Mouse (Mus musculus) limb, embryonic 15.5 days (tissue): Measurements from ENCODE around the gene Comt. TPM values are rescaled to one million over a fixed set of nuclear protein-coding genes. Genes with fewer than 3 reads are reported as not detected.

Source experiments
- ATAC-seq: fragments of 200-750 bp; cut with Nextera tagmentation; 2 replicates; pipeline ENCODE4 v1.8.0; 2017; ENCODE audit warnings: low read depth, moderate TSS enrichment; ENCODE audit not compliant: insufficient number of reproducible peaks, low FRiP score, low TSS enrichment
- H3K27ac ChIP-seq: fragments of 300-500 bp; sonication (generic); 2 replicates; pipeline ENCODE4 v1.5.1; 2015; ENCODE audit warnings: moderate library complexity, mild to moderate bottlenecking, inconsistent platforms
- H3K27me3 ChIP-seq: fragments of 300-500 bp; sonication (generic); 2 replicates; pipeline ENCODE4 v1.6.1; 2015; ENCODE audit warnings: inconsistent platforms
- H3K36me3 ChIP-seq: fragments of 300-500 bp; sonication (generic); 2 replicates; pipeline ENCODE4 v1.6.1; 2015; ENCODE audit warnings: inconsistent platforms
- H3K4me1 ChIP-seq: fragments of 300-500 bp; sonication (generic); 2 replicates; pipeline ENCODE4 v1.6.1; 2015; ENCODE audit warnings: inconsistent platforms
- H3K4me2 ChIP-seq: fragments of 300-500 bp; sonication (generic); 2 replicates; pipeline ENCODE4 v1.6.1; 2015; ENCODE audit warnings: mild to moderate bottlenecking, inconsistent platforms
- H3K4me3 ChIP-seq: fragments of 300-500 bp; sonication (generic); 2 replicates; pipeline ENCODE4 v1.5.1; 2015; ENCODE audit warnings: mild to moderate bottlenecking, inconsistent platforms
- H3K9ac ChIP-seq: fragments of 300-500 bp; sonication (generic); 2 replicates; pipeline ENCODE4 v1.6.1; 2015; ENCODE audit warnings: inconsistent platforms
- H3K9me3 ChIP-seq: fragments of 300-500 bp; sonication (generic); 2 replicates; pipeline ENCODE4 v1.6.1; 2016; ENCODE audit warnings: inconsistent platforms
- WGBS: fragments of 180-500 bp; shearing (Covaris S2); methylation state at CpG from one replicate; pipeline ENCODE4 v1.1.7; 2015; 5-methylcytosine and 5-hydroxymethylcytosine counted together
- polyA plus RNA-seq: library from polyadenylated mRNA; unstranded; fragments of >200 nt; fragmentation: Nextera tagmentation; extraction: Ambion mirVana; gene quantifications from 2 replicates; pipeline ENCODE4 v1.2.1, GENCODE M21; 2015

The Comt gene
- polyA plus RNA-seq, 1 experiment from 2014 or later, result 119 TPM

DNA sequence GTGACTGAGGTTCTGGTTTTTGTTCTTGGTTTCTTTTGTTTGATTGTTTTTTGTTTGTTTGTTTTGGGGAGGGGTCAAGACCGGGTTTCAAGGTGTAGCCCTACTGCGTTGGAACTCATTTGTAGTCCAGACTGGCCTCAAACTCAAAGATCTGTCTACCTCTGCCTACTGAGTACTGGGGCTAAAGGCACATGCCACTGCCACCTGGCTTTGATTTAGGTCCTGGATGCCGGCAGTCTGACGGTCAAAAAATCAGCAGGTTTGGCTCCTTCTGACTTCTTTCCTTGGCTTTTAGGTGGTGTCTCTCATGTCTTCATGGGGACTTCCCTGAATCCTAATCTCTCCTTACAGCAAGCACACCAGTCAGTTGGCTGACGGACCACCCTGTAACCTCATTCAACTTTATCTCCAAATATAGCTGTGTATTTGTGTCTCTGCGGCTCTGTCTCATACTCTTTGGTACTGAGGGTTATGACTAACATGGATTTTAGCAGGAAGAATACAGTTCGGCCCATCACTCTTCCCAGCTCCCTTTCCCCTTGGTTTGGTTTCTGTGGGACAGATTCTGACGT is 4.1 kb upstream of the Comt start:
- no peaks in the 10 kb centered on the region for H3K36me3 ChIP-seq
- H3K9ac ChIP-seq, result no peak overlapping the region
- no peak overlapping the region for H3K4me2 ChIP-seq
- peaks cover 10% of the 10 kb centered on the region for H3K4me1 ChIP-seq
- no peak for ATAC-seq
- WGBS, result 63% methylated on average over 8 of the region's 8 CpGs
- no peak overlapping the region for H3K27ac ChIP-seq
- H3K4me3 ChIP-seq, result no peak overlapping the region
- H3K9me3 ChIP-seq, result no peaks in the 10 kb centered on the region
- no peaks in the 10 kb centered on the region for H3K27me3 ChIP-seq

GRCm38 (mm10) chr16:18429641-18430040 is 3.0 kb upstream of the Comt start:
- WGBS, result 87% methylated on average over 8 of the region's 8 CpGs
- Histone ChIP-seq H3K27ac (no peak overlapping the region), H3K9ac (no peak overlapping the region), H3K36me3 (no peaks in the 10 kb centered on the region), H3K4me2 (no peak overlapping the region), H3K4me3 (no peak overlapping the region), H3K4me1 (peaks cover 20% of the 10 kb centered on the region), H3K27me3 (no peaks in the 10 kb centered on the region), H3K9me3 (no peaks in the 10 kb centered on the region)
- no peak for ATAC-seq

GRCm38 (mm10) chr16:18428516-18429042 is 1.9 kb upstream of the Comt start:
- 84% methylated on average over 7 of the region's 7 CpGs for WGBS
- H3K9me3 ChIP-seq, result no peaks in the 10 kb centered on the region
- H3K4me3 ChIP-seq, result no peak overlapping the region
- H3K36me3 ChIP-seq, result no peaks in the 10 kb centered on the region
- no peak overlapping the region for H3K4me2 ChIP-seq
- peaks cover 31% of the 10 kb centered on the region for H3K4me1 ChIP-seq
- no peak for ATAC-seq
- H3K27ac ChIP-seq, result no peak overlapping the region
- H3K9ac ChIP-seq, result no peak overlapping the region
- H3K27me3 ChIP-seq, result no peaks in the 10 kb centered on the region

DNA sequence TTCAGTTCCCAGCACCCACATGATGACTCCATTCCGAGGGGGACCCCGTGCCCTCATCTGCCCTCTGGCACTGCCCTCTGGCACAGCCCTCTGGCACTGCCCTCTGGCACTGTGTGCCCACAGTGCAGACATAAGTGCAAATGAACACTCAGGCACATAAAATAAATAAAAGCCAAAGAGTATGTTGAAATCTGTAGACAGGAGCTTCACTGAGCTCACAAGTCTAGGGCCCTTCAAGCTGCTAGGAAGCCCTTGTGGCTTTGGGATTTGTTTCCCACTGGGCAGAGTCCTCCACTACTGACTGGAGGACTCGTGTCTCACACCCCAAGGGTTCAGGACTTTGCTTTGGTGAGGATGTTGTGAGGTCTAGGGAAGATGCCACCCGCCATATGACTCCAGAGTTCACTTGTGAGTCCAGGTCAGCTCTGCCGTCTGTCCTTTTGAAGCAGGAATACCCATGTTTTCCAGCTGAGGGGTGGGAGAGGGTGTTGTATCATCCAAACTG is 1.4 kb upstream of the Comt start:
- Histone ChIP-seq H3K4me2 (no peak overlapping the region), H3K4me3 (no peak overlapping the region), H3K27me3 (no peaks in the 10 kb centered on the region), H3K9ac (no peak overlapping the region), H3K4me1 (peaks cover 34% of the 10 kb centered on the region), H3K36me3 (peaks cover 5% of the 10 kb centered on the region; the same call in 1 of the 2 replicates), H3K9me3 (no peaks in the 10 kb centered on the region), H3K27ac (no peak overlapping the region)
- WGBS, result 83% methylated on average over 5 of the region's 5 CpGs
- ATAC-seq, result no peak

- H3K9ac ChIP-seq, result peak within 1 kb of the TSS; percentile 79
- peak; percentile 80 for ATAC-seq
- peak within 1 kb of the TSS; percentile 55 for H3K4me2 ChIP-seq
- WGBS, result under 1% methylated on average over 52 of the region's 52 CpGs
- H3K27me3 ChIP-seq, result no peaks in the 10 kb centered on the region
- peaks cover 7% of the 10 kb centered on the region; the same call in 1 of the 2 replicates for H3K36me3 ChIP-seq
- peak within 1 kb of the TSS; percentile 87 for H3K27ac ChIP-seq
- peak within 1 kb of the TSS; percentile 79 for H3K4me3 ChIP-seq
- H3K4me1 ChIP-seq, result peaks cover 34% of the 10 kb centered on the region
- no peaks in the 10 kb centered on the region for H3K9me3 ChIP-seq
These were observed 349 bp downstream of the Comt start, which contains the start of gene Txnrd2 for GRCm38 (mm10) chr16:18426215-18426791. Gene Txnrd2 (plus strand): TSS chr16:18426384.

DNA sequence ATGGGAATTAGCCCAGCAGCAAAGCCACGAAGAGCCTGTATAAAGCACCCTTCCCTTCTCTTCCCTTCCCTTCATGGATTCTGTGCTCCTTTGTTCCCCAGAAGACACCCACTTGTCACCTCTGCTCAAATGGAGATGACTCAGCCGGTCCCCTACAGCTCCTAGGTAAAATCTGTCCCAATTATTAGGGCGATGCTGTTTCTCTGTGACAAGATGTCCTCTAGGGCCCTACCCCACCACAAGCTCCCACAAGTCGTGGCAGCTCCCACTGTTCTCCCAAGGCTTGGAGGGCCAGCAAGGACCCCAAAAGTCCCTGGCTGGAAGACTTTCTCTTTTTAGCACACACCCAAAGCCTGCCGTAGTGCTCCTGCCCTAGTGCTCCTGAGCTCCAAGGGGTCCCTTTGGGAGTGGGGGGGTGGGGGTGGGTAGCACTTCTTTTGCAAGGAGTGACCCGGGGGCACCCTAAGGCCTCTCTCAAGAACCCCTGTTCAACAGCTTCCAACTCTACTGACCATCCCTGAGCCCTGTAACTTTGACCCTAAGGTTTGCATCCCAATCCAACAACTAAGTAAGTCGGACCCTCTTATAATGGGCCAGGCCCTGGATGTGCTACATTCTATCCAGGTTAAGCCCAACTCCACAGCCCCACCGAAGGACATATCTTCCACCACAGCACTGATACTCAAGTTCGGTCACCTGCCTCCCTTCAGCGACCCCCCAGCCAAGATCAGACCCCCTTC is 1.0 kb downstream of the Comt start:
- Histone ChIP-seq H3K27ac (peak overlapping the region; percentile 87), H3K9ac (peak overlapping the region; percentile 79), H3K4me3 (peak overlapping the region; percentile 79), H3K27me3 (no peaks in the 10 kb centered on the region), H3K4me1 (peaks cover 34% of the 10 kb centered on the region), H3K9me3 (no peaks in the 10 kb centered on the region), H3K36me3 (peaks cover 12% of the 10 kb centered on the region; the same call in 1 of the 2 replicates), H3K4me2 (peak overlapping the region; percentile 55)
- 10% methylated on average over 10 of the region's 10 CpGs for whole genome bisulfite sequencing
- ATAC-seq, result peak; percentile 12; the same call in 1 of the 2 replicates

- H3K27ac ChIP-seq, result peak overlapping the region; percentile 43
- ATAC-seq, result no peak
- peak overlapping the region; percentile 79; the same call in 1 of the 2 replicates for H3K4me3 ChIP-seq
- no peaks in the 10 kb centered on the region for H3K27me3 ChIP-seq
- H3K9ac ChIP-seq, result no peak overlapping the region
- no peaks in the 10 kb centered on the region for H3K9me3 ChIP-seq
- peaks cover 13% of the 10 kb centered on the region; the same call in 1 of the 2 replicates for H3K36me3 ChIP-seq
- H3K4me2 ChIP-seq, result peak overlapping the region; percentile 55
- H3K4me1 ChIP-seq, result peaks cover 34% of the 10 kb centered on the region
- WGBS, result 37% methylated on average over 11 of the region's 11 CpGs
These were observed 2.1 kb downstream of the Comt start for GRCm38 (mm10) chr16:18424364-18425045.

DNA sequence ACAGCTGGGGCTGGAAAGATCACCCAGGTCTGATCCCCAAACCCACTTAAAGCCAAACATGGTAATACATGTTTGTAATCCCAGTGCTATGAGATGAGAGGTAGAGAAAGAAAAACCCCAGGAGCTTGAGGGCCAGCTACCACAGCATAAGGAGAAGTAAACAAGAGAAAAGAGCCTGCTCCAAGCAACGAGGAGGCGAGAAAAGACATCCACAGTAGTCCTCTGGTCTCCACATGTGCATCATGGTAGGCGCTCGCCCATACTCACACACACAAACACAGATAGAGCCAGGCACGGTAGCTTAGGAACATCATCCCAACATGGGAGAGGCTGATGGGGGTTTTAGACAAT is 2.8 kb downstream of the Comt start:
- Histone ChIP-seq H3K27me3 (no peaks in the 10 kb centered on the region), H3K36me3 (peaks cover 13% of the 10 kb centered on the region; the same call in 1 of the 2 replicates), H3K4me2 (no peak overlapping the region), H3K27ac (peak overlapping the region; percentile 4; the same call in 1 of the 2 replicates), H3K9me3 (no peaks in the 10 kb centered on the region), H3K4me3 (no peak overlapping the region), H3K9ac (no peak overlapping the region), H3K4me1 (peaks cover 34% of the 10 kb centered on the region)
- 84% methylated on average over 5 of the region's 5 CpGs for WGBS
- no peak for ATAC-seq

DNA sequence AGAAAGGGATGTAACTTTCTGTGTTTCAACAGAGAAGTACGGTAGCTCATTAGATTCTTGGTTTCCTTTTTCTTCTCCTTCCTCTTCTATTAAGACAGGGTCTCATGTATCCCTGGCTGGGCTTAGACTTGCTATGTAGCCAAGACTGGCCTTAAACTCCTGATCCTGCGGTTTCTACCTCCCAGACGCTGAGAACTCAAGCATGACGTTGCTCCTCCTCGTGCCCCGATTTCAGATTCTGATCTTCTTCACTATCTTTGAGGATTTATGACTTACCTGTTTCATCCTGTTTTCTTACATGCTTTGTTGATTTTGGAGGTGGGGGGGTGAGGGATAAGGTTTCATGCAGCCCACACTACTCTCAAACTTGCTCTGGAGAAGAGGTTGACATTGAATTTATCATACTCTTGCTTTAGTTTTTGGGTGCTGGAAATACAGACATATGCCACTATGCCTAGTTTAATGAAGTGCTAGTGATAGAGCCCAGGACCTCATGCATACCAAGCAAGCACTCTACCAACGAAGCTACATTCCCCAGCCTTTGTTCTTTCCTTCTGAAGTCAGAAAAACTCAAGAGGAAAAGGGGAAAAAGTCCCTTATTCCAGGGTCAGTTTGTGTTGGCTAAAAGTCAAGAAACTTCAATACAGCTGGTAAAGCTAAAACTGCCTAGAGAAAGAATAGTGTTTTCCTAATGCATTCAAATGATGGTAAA is 3.3 kb downstream of the Comt start:
- Histone ChIP-seq H3K27ac (peak overlapping the region; percentile 4; the same call in 1 of the 2 replicates), H3K9ac (no peak overlapping the region), H3K27me3 (no peaks in the 10 kb centered on the region), H3K9me3 (no peaks in the 10 kb centered on the region), H3K36me3 (peaks cover 14% of the 10 kb centered on the region; the same call in 1 of the 2 replicates), H3K4me1 (peaks cover 34% of the 10 kb centered on the region), H3K4me3 (no peak overlapping the region), H3K4me2 (no peak overlapping the region)
- WGBS, result 60% methylated on average over 7 of the region's 7 CpGs
- ATAC-seq, result no peak

- Histone ChIP-seq H3K4me3 (no peak overlapping the region), H3K27ac (no peak overlapping the region), H3K9me3 (no peaks in the 10 kb centered on the region), H3K9ac (no peak overlapping the region), H3K36me3 (peaks cover 23% of the 10 kb centered on the region; the same call in 1 of the 2 replicates), H3K4me2 (no peak overlapping the region), H3K27me3 (no peaks in the 10 kb centered on the region), H3K4me1 (peaks cover 33% of the 10 kb centered on the region)
- no peak for ATAC-seq
- whole genome bisulfite sequencing, result 76% methylated on average over 3 of the region's 3 CpGs
These were observed 6.1 kb downstream of the Comt start for GRCm38 (mm10) chr16:18420571-18420970.

DNA sequence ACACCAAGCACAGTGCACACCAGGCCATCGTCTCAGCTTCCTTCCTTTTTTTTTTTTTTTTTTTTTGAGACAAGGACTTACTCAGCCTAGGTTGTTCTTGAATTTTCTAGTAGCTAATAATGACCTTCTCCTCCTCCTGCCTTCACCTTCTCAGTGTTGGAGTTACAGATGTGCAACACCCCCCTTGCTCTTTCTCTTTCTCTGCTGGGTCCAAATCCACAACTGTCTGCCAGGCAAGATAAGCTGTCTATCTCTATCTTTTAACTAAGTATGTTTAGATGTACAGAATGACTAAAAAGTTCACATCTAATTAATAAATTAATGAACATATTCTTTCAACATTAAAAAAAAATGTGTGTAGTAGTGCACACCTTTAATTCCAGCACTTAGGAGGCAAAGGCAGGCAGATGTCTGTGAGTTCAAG is 7.0 kb downstream of the Comt start:
- H3K36me3 ChIP-seq, result peaks cover 26% of the 10 kb centered on the region; the same call in 1 of the 2 replicates
- no peak overlapping the region for H3K27ac ChIP-seq
- ATAC-seq, result no peak
- no peaks in the 10 kb centered on the region for H3K9me3 ChIP-seq
- no peak overlapping the region for H3K4me2 ChIP-seq
- no peak overlapping the region for H3K4me3 ChIP-seq
- no peak overlapping the region for H3K9ac ChIP-seq
- WGBS, result 91% methylated on average over 1 of the region's 1 CpGs
- peaks cover 25% of the 10 kb centered on the region for H3K4me1 ChIP-seq
- no peaks in the 10 kb centered on the region for H3K27me3 ChIP-seq
